Mouse (Mus musculus) kidney, adult 2 months (tissue): Measurements from ENCODE around the gene Ehd4.

Source experiments
- CTCF ChIP-seq: fragments of 200-500 bp; conservative IDR thresholded peaks from 2 replicates; pipeline ENCODE4 v1.5.1; 2011; ENCODE audit warnings: low read depth, mild to moderate bottlenecking, control low read depth, low read length, moderate library complexity, mixed read lengths; ENCODE audit not compliant: insufficient read depth, insufficient read length
- POLR2A ChIP-seq: fragments of 200-500 bp; IDR thresholded peaks from one replicate; pipeline ENCODE4 v1.6.1; 2011; ENCODE audit warnings: low read depth, low read length, control low read depth

GRCm38 (mm10) chr2:120116362-120116761 is 38.0 kb downstream of the Ehd4 start:
- no peak for TF ChIP-seq POLR2A
- TF ChIP-seq CTCF: no peak
